8 mouse cellular contexts compared by ENCODE assay signal in genomic region chr3:28968851-28969250, GRCm38 (mm10).
DNase-seq lines count a peak whose midpoint lies in the region; ATAC-seq and TF ChIP-seq lines count a peak whose summit lies in the region.

No protein-coding gene starts in this region.

- no peak overlapping the region for H3K9ac ChIP-seq in stomach, postnatal 0 days (ENCODE audit: low read length)

- TF ChIP-seq CTCF in Patski (IDR thresholded peaks at IDR 0.05) = peak; percentile 65
- peak; percentile 92 for TF ChIP-seq CTCF in layer of hippocampus, adult 2 months (conservative IDR thresholded peaks at IDR 0.05)
- TF ChIP-seq CTCF in stomach, postnatal 0 days (IDR thresholded peaks at IDR 0.05; ENCODE audit: low read depth) = peak; percentile 87

- no peak overlapping the region for H3K27ac ChIP-seq in layer of hippocampus, adult 2 months
- no peak overlapping the region for H3K27ac ChIP-seq in stomach, postnatal 0 days (replicated peaks)

- peak; percentile 29 for DNase-seq in heart, adult 8-10 months (ENCODE audit: low spot score)
- no peak for DNase-seq in heart, adult 11 months
- DNase-seq in Patski (ENCODE audit: low read depth, low spot score) = peak; percentile 24
- DNase-seq in cerebellum, postnatal 36 days = peak; percentile 19 to 46
- peak; percentile 9 for DNase-seq in gastrocnemius, postnatal 14 days
- DNase-seq in layer of hippocampus, adult 2 months (ENCODE audit: low spot score in 2 of 2) = peak; percentile 42 to 53
- peak; percentile 61 for DNase-seq in lung, postnatal 36 days
- DNase-seq in stomach, postnatal 0 days (ENCODE audit: low spot score) = peak; percentile 45

- H3K4me2 ChIP-seq in stomach, postnatal 0 days (replicated peaks; ENCODE audit: low read depth) = no peak overlapping the region

- CTCF ChIA-PET in Patski (lab: Charles Lee) = interaction anchor here (0.7 kb wide), 1 partner anchor 155 kb away, joined by 3 read pairs; no protein-coding TSS in a partner anchor

- no peaks in the 10 kb centered on the region for H3K36me3 ChIP-seq in stomach, postnatal 0 days (ENCODE audit: control insufficient read depth, insufficient read depth, low read length)

- ATAC-seq in Patski = peak; percentile 79
- no peak for ATAC-seq in stomach, postnatal 0 days (ENCODE audit: low FRiP score, low TSS enrichment)

- no peak for TF ChIP-seq EP300 in stomach, postnatal 0 days (optimal IDR thresholded peaks at IDR 0.05)

- POLR2A ChIA-PET in Patski (lab: Charles Lee) = interaction anchor here (0.7 kb wide), 1 partner anchor 267 kb away, joined by 3 read pairs; no protein-coding TSS in a partner anchor

- H3K4me3 ChIP-seq in layer of hippocampus, adult 2 months = no peak overlapping the region
- H3K4me3 ChIP-seq in stomach, postnatal 0 days (ENCODE audit: low read depth, low read length) = no peak overlapping the region

- no peaks in the 10 kb centered on the region for H3K4me1 ChIP-seq in stomach, postnatal 0 days (replicated peaks; ENCODE audit: control insufficient read depth, insufficient read depth)

- under 1% methylated on average over 4 of the region's 4 CpGs for WGBS in stomach, postnatal 0 days

- H3K27me3 ChIP-seq in Patski = peaks cover 3% of the 10 kb centered on the region
- no peaks in the 10 kb centered on the region for H3K27me3 ChIP-seq in stomach, postnatal 0 days (ENCODE audit: control insufficient read depth, insufficient read depth, low read length)

- H3K9me3 ChIP-seq in stomach, postnatal 0 days (ENCODE audit: control insufficient read depth, low read length) = no peaks in the 10 kb centered on the region

- in situ Hi-C loops in Patski (cut with MboI; ENCODE audit: low pct_unique_long_range_greater_than_20kb) = loop anchor here (5.0 to 25.0 kb wide), 4 partner anchors 157 to 807 kb away; no protein-coding TSS in a partner anchor

- intact Hi-C loops in gastrocnemius, postnatal 14 days (cut with DNase I; ENCODE audit: low total_unique reads) = loop anchor here (2.0 kb wide), 1 partner anchor 154 kb away; no protein-coding TSS in a partner anchor
